Mouse (Mus musculus) C2C12 (cell line): ENCODE results near the gene C1qtnf6. TPM values are rescaled to one million over a fixed set of nuclear protein-coding genes. Genes with fewer than 3 reads are reported as not detected.
A peak's percentile ranks its signal among the peaks of the same experiment; 100 is the strongest.

Experiments used
- H3K27me3 ChIP-seq: one replicate; pipeline ENCODE4 v1.6.1; 2011; ENCODE audit not compliant: control insufficient read depth, insufficient read depth, insufficient read length
- H3K36me3 ChIP-seq: one replicate; pipeline ENCODE4 v1.6.1; 2011; ENCODE audit not compliant: control insufficient read depth, insufficient read depth
- H3K4me3 ChIP-seq: one replicate; pipeline ENCODE4 v1.5.1; 2011; ENCODE audit warnings: mild to moderate bottlenecking, control low read depth; ENCODE audit not compliant: poor library complexity, insufficient read depth, severe bottlenecking
- H3K79me2 ChIP-seq: one replicate; pipeline ENCODE4 v1.6.1; 2011; ENCODE audit not compliant: control insufficient read depth, insufficient read depth
- H3K79me3 ChIP-seq: one replicate; pipeline ENCODE4 v1.6.1; 2011; ENCODE audit warnings: low read depth, control low read depth
- H3ac ChIP-seq: one replicate; pipeline ENCODE3; 2011; ENCODE audit warnings: low read depth; ENCODE audit not compliant: control insufficient read depth, insufficient read length
- CEBPB ChIP-seq: IDR thresholded peaks from one replicate; pipeline ENCODE4 v1.6.1; 2011; ENCODE audit warnings: low read depth, mild to moderate bottlenecking, control low read depth, moderate library complexity
- CTCF ChIP-seq: IDR thresholded peaks from one replicate; pipeline ENCODE4 v1.5.1; 2011; ENCODE audit not compliant: control insufficient read depth, insufficient read depth, insufficient read length
- FOSL1 ChIP-seq: IDR thresholded peaks from one replicate; pipeline ENCODE4 v1.8.0; 2011; ENCODE audit warnings: mild to moderate bottlenecking, low read length; ENCODE audit not compliant: poor library complexity, insufficient read depth, severe bottlenecking
- MAX ChIP-seq: IDR thresholded peaks from one replicate; pipeline ENCODE4 v1.6.1; 2011; ENCODE audit warnings: mild to moderate bottlenecking, control low read depth
- MYOD1 ChIP-seq: IDR thresholded peaks from one replicate; pipeline ENCODE4 v1.6.1; 2011; ENCODE audit warnings: low read depth; ENCODE audit not compliant: control insufficient read depth, insufficient read length
- MYOG ChIP-seq: IDR thresholded peaks from one replicate; pipeline ENCODE4 v1.6.1; 2011; ENCODE audit not compliant: control insufficient read depth, insufficient read length; ENCODE audit errors: extremely low read depth
- USF1 ChIP-seq: IDR thresholded peaks from one replicate; pipeline ENCODE4 v1.6.1; 2011; ENCODE audit warnings: low read depth, mild to moderate bottlenecking, control low read depth, moderate library complexity
- polyA plus RNA-seq: library from polyadenylated mRNA; unstranded; fragments of >200 nt; fragmentation: generic; extraction: Trizol; gene quantifications from one replicate; pipeline ENCODE4 v1.2.1, GENCODE M21; 2012; ENCODE audit warnings: missing spikeins

The C1qtnf6 gene
- polyA plus RNA-seq, 1 experiment, result 17.5 TPM

DNA sequence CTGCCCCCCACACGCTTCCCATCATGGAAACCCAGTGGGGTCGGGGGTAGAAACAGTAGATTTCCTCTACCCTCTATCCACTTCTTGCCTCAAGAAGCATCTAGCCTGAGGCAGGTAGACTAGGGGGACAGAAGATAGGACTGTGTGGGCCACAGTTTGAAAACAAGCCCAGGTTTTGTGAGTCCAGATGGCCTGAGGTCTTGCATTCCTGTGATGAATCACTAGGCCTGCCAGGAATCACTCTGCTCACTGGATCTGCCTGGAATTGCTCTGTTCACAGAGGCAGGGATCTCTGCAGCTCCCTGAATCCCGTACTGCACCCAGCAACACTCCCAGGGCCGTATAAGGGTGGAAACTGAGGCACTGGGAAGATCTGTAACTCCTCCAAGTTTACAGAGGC, 47.9 kb downstream of the C1qtnf6 start:
- no peaks in the 10 kb centered on the region for H3K36me3 ChIP-seq
- no peak overlapping the region for H3ac ChIP-seq
- no peaks in the 10 kb centered on the region for H3K79me3 ChIP-seq
- no peaks in the 10 kb centered on the region for H3K79me2 ChIP-seq
- peaks cover 32% of the 10 kb centered on the region for H3K27me3 ChIP-seq
- TF ChIP-seq MYOD1 (peak; percentile 4), USF1 (no peak)
- H3K4me3 ChIP-seq, result no peak overlapping the region

DNA sequence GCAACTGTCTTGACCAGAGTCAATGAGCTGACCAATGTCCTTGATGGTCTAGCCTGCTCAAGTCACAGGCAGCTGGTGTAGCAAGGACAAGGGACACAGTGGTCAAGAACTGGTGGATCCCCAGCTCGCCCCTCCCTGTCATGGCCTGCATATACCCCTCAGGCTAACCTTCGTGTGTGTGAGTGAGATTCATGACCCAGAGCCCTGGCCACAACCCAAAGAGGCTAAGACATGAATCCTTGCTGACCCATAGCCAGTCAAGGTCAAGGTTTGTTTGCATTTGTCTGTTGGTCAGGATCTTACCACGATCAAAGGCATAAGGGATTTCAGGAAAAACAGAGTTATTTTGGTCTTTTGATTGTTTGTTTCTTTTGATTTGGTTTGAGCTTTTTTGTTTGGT, 48.7 kb downstream of the C1qtnf6 start:
- Histone ChIP-seq H3K36me3 (no peaks in the 10 kb centered on the region), H3ac (no peak overlapping the region), H3K79me3 (no peaks in the 10 kb centered on the region), H3K4me3 (no peak overlapping the region), H3K27me3 (peaks cover 32% of the 10 kb centered on the region), H3K79me2 (no peaks in the 10 kb centered on the region)
- TF ChIP-seq CTCF, result no peak
- TF ChIP-seq USF1, result no peak
- TF ChIP-seq CEBPB, result no peak
- TF ChIP-seq MYOG, result no peak
- TF ChIP-seq MYOD1, result no peak
- no peak for TF ChIP-seq FOSL1
- no peak for TF ChIP-seq MAX

- Histone ChIP-seq H3K36me3 (no peaks in the 10 kb centered on the region), H3K79me2 (no peaks in the 10 kb centered on the region), H3K4me3 (no peak overlapping the region), H3K79me3 (no peaks in the 10 kb centered on the region), H3K27me3 (peaks cover 27% of the 10 kb centered on the region), H3ac (no peak overlapping the region)
- TF ChIP-seq CTCF (peak; percentile 36), FOSL1 (no peak)
Measured at GRCm38 (mm10) chr15:78481448-78482000, 49.7 kb downstream of the C1qtnf6 start.

GRCm38 (mm10) chr15:78480991-78481390, 50.2 kb downstream of the C1qtnf6 start:
- TF ChIP-seq CEBPB, result no peak
- no peak for TF ChIP-seq MAX
- no peak for TF ChIP-seq MYOD1
- TF ChIP-seq FOSL1, result no peak
- no peak for TF ChIP-seq USF1
- TF ChIP-seq CTCF, result no peak
- TF ChIP-seq MYOG, result no peak
- Histone ChIP-seq H3K79me3 (no peaks in the 10 kb centered on the region), H3K4me3 (no peak overlapping the region), H3ac (no peak overlapping the region), H3K36me3 (no peaks in the 10 kb centered on the region), H3K79me2 (no peaks in the 10 kb centered on the region), H3K27me3 (peaks cover 25% of the 10 kb centered on the region)

DNA sequence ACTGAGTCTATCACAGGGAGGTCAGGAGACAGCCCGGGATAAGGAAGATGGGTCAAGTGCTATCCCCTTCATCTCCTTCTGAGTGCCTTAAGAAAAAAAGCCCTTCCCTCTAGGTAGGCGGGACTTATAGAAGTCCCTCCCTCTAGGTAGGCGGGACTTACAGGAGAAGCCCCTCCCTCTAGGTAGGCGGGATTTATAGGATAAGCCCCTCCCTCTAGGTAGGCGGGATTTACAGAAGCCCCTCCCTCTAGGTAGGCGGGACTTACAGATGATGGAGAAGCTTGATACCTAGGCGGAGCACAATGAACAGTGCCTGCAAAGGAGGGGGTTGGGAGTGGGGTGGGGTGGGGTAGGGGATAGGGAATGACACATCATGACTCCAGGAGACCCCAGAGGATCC, 51.1 kb downstream of the C1qtnf6 start:
- Histone ChIP-seq H3K4me3 (no peak overlapping the region), H3K36me3 (no peaks in the 10 kb centered on the region), H3K79me2 (no peaks in the 10 kb centered on the region), H3K27me3 (peaks cover 24% of the 10 kb centered on the region), H3ac (no peak overlapping the region), H3K79me3 (no peaks in the 10 kb centered on the region)
- TF ChIP-seq USF1 (no peak), MYOG (no peak), MYOD1 (no peak)

GRCm38 (mm10) chr15:78479470-78479869, 51.7 kb downstream of the C1qtnf6 start:
- H3K4me3 ChIP-seq, result no peak overlapping the region
- no peaks in the 10 kb centered on the region for H3K79me3 ChIP-seq
- no peaks in the 10 kb centered on the region for H3K36me3 ChIP-seq
- peak; percentile 93 for TF ChIP-seq MYOD1
- no peak for TF ChIP-seq CEBPB
- peak overlapping the region; percentile 4 for H3ac ChIP-seq
- H3K79me2 ChIP-seq, result no peaks in the 10 kb centered on the region
- peaks cover 23% of the 10 kb centered on the region for H3K27me3 ChIP-seq

DNA sequence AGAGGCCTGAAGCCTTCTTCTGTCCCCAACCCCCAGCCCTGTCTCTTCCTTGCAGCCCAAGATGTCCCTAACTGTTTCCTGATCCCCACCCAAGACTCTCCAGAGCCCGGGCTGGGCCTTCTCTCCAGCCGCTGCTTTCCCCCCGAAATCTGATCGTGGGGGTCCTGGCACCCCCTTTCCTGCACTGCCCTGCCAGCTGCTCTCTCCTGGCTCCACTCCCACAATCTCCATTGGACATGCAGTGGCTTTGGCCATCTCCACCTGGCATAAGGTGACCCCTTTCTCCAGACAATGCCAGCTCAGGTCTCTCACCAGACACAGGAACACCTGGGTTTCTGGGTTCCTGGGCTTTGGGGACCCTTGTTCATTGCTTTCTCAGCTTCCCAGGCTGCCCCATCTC, 53.1 kb downstream of the C1qtnf6 start:
- H3K79me2 ChIP-seq, result no peaks in the 10 kb centered on the region
- no peaks in the 10 kb centered on the region for H3K36me3 ChIP-seq
- TF ChIP-seq MYOD1 (no peak), CTCF (no peak), FOSL1 (no peak), CEBPB (no peak), USF1 (no peak), MAX (no peak), MYOG (no peak)
- no peaks in the 10 kb centered on the region for H3K79me3 ChIP-seq
- H3K27me3 ChIP-seq, result peaks cover 27% of the 10 kb centered on the region
- no peak overlapping the region for H3K4me3 ChIP-seq
- no peak overlapping the region for H3ac ChIP-seq
